Mouse (Mus musculus) urinary bladder, postnatal 25 days (tissue): ENCODE results near the gene Ccdc121.

ENCODE experiments used
- DNase-seq: peaks from one replicate; pipeline ENCODE4 v3.0.0; 2022; ENCODE audit warnings: low spot score

Ccdc121 gene

DNA sequence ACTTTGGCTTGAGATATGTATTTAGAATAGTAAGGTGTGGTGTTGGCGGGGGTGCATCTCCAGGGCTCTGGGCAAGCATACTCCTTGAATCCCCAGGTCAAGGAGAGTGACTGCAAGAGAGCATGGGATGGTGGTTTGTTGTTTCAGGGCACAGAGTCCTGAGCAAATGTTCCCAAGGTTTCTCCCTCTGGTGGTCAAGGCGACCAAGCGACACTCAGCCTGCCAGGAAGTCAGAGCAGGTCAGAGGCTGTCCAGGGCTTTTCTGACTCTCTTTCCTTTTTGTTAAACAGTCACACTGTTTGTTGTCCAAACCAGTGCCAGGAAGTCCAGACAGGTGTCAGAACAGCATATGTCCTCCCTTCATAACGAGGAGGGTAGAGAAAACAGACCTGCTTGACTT lies at the start of gene Ccdc121:
Gene Ccdc121, minus strand, starts transcription at position 145 of the 400 bp plus-strand sequence.
- no peak for DNase-seq

DNA sequence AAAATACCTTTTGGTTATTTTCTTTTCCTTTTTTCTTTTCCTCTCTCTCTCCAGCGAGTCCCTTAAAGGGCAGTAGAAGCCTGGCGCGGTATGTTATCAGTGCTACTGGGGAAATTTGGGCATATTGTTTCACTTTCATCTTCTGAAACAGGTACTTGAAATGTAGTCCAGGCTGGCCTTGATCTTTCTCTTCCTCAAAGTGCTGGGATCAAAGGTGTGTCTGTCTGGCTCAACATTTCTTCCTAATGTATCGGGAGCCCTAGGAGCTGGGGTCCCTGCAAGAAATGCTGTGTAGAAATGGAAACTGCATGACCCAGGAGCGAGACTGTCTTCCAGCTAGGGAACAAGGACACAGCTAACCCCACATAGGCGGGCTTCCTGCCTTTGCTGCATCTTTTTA lies 49.1 kb upstream of the Ccdc121 start:
- no peak for DNase-seq

DNA sequence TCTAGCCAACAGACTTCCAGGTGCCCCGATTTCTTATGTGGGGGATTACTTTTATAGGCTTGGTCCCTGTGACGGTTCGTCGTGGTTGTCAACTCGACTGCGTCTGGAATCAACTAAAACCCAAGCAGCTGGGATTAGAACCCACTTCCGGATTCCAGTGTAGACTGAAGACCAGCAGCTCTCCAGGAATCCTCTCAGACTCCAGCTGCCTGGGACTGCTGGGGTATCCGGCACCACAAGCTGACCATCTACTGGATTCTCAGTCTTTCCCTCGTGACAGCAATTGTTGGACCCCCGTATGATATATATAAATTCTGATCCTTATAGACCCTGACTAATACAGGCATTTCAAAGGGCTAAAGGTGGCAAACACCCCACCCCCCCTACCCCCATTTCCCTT lies 48.4 kb upstream of the Ccdc121 start:
- no peak for DNase-seq

DNA sequence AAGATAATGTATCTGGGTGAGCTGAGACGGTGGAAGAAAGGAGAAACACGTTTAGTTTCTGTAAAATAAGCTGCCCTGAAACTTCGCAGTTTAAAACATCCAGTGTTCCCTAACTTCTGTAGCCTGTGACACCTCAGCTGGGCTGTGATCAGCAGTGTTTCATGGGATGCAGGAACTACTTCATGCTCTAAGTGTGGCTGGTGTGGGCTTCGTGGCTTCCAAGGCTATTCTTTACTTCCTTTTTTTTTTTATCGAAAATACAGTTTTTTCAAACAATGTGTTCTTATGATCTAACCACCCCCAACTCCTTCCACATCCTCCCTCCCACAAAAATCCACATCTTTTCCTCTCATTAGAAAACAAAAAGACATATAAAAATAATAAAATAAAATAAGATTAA lies 44.2 kb upstream of the Ccdc121 start:
- no peak for DNase-seq

DNA sequence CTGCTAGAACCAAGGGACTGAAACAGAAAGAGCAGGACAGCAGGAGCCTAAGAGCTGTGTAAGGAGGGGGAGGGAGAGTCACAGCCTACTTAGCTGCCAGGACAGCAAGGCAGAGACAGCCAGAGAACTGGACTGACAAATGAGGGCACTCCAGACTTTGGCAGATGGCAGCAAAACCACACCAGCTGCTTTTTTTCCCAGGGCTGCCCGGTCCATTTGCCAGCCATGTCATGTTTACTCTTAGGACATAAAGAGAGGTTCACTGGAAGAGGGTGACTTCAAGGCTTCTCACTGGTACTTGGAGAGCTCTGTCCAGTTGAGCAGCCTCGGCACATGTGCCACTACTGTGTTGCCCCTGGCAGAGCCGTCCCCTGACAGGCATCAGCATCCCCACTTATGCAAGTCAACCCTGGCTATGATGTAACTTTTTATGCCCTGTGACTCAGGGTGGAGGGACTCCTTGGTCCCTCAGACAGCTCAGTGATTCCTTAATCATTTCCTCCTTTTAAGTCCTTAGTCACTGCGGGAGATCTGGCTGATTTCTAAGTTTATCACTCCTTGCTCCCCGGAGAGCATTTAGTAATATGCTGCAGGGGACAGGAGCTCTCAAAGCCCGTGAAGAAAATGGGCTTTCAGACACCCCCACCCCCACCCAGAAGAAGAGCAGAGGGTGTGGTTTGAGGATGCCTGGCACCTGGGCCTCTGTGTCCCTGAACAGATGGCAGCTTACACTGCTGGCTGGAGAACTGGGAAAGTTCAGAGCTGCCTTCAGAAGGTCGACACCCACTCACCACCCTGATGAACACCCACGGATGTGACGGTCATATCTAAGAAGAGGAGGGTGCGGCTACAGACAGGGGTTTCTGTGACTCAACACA lies 41.5 kb upstream of the Ccdc121 start:
- DNase-seq: no peak

DNA sequence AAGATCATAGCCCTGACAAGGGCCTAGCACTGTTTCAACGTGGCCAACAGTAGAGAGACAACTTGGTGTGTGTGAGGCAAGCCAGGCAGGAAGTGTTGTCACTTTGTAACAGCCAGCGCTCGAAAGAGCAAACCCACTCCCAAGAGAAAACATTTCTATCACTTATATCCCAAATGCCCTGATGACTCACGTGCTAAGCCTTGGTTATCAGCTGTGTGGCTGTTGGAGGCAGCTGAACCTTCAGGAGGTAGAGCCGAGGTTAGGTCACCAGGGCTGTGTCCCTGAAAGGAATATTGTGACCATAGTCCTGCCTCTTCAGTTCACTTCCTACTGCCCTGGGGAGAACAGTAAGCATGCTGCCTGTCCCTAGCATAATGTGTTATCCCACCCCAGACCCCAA lies 39.6 kb upstream of the Ccdc121 start:
- no peak for DNase-seq

DNA sequence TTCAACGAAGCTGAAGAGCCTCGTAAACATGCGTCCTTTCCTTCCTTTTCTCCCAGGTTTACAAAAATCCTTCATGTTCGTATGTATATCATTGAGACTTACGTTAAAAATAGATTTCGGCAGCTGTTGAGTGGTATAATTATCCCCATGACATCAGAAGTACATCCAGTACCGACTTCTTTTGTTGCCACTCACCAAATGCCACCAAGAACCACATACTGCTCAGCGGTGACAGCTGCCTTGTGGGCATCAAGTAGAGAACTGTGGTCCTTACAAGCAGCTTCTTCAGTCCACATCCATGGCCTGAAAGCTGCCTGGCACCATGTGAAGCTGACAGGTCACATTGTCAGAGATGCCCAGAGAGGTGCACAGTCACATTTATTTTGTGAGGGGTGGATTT lies 38.7 kb upstream of the Ccdc121 start:
- no peak for DNase-seq

DNA sequence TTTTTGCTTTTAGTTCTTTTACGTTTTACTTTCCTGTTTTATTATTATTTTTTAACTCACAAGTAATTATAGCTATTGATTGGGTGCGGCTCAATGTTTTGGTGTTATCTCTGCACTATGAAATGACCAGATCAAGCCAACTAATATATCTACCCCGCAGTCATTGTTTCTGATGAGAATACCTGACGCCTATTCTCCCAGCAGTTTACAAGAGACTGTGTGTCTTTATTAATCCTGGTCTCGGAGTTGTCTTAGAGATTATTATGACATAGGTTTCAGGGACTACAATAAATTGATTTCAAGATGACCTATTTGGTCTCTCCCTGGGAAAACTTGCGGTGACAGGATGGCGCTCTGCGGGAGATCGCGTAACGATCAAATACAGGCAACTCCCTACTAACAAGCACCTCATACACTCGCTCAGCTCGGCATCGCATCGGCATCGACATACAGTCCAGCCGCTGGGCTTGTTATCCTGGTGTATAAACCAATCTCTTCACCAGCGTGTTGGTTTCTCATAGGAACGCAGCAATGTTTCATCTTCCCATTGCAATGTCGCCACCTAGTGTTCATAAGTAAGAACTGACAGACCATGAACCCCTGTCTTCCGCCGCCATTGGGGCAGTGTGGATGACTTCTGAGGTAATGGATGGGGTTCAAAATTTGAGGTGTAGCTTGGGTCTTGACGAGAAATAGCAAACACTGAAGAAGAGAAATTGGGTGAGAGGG lies 34.0 kb upstream of the Ccdc121 start:
- DNase-seq: peak; percentile 39

DNA sequence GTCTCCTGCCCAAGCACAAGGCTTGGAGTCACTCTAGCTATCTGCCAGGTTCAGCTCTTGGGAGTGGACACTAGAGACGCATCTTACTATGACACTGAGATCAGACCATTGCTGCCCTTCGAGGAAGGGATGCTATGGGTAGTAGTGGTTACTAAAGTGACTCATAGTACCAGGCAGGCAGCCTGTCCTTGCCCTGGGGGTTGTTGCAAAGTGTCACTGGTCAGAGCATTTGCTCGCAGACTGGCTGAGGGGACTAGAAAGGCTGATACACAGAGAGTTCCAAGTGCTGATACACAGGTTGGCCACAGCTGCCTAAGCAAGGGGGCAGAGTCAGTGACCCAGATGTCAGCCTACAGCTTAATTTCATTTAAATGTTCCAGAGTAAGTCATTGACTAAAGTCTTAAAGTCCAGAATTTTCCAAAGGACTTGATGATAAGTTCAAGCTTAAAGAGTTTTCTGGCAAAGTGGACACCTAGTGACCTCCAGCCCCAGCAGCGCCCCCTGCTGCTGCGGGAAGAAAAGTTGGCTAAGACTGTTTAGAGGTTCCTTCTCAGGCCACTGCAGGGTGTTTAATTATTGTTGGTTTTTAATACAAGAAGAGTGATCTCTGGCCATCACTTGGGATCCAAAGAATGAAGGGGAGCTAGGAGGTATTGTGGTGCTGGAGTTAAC lies 32.6 kb upstream of the Ccdc121 start:
- peak; percentile 25 for DNase-seq

DNA sequence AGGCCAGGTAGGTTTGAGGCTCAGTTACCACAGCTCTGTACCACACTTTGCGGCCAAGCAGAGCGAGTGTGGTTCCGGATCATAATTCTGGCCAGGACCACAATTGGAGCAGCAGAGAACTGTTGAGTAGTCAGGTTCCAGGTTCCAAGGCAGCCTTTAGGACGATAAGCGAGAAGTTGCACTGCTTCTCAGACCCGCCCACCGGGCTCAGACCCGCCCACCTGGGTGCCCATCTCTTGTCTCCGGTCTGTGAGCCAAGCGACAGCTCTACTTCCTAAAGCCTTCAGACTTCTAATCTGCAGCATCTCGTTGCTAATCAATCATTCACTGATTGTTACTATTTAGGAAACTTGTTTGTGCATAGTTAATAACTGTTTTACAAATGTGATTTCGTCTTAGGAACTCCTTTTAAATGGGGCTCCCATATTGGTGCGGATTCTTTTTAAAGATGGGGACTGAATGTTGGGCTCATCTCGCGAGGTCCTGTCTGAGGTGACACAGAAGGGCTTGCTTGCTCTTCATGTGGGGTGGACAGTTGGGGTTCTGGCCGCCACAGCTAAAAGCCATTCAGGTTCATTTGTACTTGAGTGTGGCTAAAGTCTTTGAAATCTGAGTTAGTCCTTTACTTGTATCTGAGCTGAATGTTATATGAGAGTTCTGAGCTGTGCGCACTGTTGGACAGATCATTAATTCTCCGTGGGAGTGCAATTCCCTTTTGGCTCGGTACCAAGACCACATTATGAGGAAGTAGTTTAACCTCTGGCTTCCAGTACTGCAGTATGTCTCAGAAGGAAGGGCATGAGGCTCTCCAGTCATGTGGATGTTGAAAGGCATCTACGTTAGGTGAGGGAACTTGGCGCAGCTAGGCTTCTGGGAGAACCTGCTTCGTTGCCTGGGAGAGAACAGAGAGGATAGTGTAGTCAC lies 28.9 kb upstream of the Ccdc121 start:
- no peak for DNase-seq

DNA sequence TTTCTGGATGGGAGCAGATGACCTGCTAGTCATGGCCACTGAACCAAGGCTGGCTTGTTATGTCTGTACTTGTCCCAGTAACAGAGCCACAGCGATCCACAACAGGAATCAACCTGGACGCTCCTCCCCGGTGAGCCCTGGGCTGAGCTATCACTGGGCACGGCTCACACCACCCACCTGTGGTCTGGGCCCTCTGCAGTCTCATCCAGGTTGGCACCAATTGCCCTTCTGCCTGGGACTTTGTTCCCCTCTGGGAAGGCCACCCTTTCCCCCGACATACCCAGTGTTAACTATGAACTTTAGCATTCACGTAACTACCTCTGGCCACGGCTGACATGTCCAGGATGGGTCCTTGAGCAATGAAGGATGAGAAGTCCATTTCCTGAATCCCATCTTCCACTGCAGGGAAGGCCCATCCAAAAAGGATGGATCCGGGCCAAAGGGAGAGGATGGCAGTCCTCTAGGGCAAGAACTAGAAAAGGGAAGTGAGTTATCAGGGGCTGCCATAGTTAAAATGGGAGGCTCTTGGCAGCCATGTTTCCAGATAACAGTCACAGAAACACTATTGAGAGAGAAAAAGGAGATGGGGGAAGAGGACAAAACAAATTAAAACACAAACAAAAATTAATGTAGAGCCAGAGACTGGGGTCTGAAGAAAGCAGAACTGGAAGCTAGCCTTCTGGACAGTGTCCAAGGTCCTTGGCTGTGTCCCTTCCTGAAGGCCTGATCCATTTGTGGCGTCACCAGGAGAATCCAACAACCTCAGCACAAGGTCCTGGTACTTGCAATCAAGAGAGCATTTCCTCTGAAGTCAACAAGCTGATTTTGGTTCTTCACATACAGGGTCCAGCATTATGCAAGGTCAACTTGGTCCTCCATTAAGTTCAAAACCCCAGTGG lies 26.6 kb upstream of the Ccdc121 start:
- no peak for DNase-seq

DNA sequence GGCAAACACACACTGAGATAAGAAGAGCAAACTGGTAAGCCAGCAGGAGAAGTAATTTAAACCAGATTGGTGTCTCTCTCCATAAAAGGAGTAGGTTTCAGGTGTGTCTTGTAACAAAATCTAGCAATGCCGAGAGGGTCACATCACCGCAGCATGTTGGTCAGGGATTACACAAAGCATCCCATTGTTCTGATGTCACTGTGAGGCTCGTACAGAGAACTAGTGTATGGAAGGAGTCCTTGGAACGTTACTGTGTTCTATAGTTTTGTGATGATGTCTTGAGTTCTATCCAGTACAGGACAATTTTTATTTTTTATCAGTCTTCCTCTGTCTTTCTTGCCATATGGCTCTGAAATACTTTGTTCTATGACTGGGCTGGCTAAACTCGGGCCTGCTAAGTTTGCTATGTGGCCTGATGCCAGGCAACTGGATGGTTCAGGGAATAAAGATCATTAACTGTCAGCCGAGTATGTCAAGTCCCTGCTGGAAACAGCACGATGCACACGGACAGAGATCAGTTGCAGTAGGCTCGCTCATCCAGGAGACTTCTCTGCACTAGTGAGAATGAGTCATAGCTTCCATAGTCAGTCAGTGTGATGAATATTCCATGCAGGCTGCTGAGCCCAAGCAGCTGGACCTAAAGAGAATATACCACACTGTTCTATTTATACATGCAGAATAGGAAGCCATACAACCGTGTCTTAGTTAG lies 24.1 kb upstream of the Ccdc121 start:
- DNase-seq: no peak

DNA sequence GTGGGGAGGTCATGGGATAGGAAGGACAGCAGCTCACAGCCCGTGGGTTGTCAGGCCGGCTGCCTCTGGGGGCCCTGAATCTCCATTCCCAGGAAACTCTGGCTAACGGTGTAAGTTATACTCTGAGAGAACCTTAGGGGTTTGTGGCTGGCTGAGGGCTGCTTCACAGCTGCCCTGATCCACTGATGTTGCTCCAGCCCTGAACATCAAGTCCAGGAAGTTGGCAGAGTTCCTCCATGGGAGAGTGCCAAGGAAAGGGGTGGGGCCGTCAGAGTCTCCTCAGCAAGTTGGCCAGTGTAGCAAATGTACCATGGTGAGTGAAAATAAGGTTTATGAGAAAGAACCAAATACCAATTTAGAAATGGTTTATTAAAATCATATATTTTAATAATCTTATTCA lies 18.1 kb upstream of the Ccdc121 start:
- DNase-seq: peak; percentile 65

DNA sequence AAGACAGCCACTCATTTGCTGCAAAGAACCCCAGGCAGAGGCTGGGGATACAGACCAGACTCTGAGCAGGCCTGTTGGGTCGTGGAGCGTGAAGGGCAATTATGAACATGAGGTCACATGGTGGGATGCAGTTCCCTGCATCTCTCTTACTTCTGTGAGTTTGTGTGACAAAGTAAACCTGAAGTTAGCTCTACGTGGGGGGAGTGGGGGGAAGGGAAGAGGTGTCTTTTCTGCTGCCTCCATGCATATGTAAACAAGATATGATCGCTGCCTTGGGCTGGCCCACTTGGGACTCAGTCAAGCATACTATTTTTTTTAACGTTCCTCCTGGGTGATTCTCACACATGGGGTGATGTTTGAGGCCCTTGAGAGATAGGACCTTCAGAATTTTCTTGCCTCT lies 14.7 kb upstream of the Ccdc121 start:
- DNase-seq: no peak

DNA sequence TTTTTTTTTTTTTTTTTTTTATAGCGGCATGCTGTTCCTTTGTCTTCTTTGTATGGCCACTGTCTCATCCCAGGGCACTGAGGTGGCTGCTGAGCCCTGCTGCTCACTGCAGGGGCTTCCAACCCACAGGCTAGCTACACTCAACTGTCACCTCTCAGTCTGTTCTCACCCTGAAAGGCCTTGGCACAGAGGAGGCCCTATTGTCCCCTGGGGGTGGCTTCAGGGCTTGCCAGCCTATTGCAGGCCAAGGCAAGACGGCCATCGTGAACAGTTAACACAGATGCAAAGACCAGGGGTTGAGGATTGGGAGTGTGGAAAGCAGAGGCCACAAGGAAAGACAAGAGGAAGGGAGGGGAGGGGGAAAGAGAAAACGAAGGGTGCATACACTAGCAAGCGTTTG lies 12.6 kb upstream of the Ccdc121 start:
- no peak for DNase-seq

DNA sequence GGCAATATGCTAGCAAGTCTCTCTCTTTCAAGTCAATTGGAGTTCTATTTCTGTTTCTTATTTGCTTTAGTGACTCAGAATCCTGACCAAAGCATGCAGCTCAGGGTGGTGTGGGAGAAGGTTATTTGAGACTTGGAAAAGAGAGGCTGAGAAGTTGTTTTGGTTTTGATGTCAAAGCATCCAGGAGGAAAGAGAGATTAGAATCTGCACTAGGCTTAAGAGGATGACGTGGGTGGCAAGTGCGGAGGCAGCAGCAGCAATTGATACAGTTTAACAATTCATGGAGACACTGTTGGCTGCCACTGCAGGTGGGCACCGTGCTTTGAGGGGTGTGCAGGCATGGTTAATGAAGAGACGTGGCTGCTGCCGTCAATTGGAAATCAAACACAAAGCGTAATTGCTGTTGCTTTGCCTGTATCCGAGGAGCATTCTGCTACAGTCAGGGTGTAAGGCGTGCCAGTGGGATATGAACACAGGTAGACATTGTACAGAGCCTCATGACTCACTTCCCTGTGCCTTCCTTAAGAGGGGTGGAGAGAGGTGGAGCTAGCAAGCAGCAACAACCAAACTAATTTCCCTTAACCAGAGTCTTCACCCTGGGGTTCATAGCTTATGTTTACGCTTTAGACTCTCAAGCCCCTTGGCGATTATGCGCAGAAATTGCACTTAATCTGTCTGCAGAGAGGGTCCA lies 10.3 kb upstream of the Ccdc121 start:
- DNase-seq: no peak

DNA sequence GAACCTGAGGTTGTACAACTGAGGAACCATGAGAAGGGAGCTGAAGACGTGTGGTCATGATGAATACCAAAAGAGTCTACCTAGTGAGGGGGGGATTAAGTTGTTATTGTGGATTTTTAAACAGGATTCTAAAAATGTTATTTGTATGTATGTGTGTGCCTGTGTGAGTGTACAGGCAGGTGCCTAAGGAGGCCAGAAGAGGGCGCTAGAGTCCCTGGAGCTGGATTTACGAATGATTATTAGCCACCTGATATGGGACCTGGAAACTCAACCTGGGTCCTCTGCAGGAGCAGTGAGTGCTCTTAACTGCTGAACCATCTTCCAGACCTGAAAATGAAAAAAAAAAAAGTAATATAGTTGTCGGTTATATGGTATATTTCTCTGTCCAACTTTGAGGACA lies 7.9 kb upstream of the Ccdc121 start:
- DNase-seq: no peak

DNA sequence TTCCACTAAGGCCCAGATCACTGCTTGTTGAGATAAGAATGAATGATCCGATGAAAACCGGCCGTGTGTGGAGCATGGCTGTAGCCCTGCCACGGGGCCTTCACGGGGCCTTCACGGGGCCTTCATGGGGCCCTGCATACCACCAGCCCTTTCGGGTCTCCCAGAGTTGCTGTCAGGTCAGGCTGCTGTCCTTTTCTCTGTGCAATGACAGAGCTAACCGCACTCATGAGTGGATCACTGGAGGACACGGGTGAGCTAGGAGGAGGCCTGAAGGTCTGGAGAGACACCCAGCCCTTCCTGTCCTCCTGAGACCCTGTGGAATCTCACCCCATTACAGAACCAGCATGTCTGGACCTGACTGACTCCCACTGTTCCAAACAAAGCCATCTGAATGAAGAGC lies 6.8 kb upstream of the Ccdc121 start:
- DNase-seq: no peak

DNA sequence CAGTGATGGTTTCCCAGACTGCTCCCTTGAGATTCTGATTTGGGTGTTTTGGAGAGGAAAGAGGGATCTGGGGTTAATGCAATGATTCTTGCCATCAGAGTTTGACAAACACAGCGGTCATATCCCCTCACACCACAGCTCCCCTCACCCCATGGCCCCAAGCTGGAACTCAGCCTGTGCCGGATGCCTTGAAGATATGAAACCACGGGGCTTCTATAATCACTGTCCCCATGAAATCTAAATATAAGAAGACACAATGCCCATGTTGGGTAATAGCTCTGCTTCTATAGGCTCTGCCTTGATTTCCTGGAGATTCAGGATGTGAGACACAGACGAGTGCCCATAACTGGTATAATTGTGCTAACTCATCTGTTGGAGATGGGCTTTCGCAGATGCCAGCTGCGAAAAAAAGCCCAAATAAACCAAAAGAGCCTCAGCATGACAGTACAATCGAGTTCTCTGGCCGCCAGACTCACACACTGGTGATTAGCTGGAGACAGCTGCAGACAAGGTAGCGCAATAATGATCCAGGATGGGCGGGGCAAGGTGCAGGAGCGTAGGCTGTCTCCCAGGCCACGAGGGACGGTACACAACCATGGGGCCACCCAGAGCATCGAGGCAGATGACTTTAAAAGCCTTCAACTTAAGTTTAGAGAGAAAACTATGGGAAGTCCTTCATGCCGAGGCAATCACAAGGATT lies 1.3 kb upstream of the Ccdc121 start:
- DNase-seq: no peak
